Mouse (Mus musculus): ENCODE results near the gene Cox16. TPM values are rescaled to one million over a fixed set of nuclear protein-coding genes. Genes with fewer than 3 reads are reported as not detected.
"Not testable (repeated sequence)": the region's sequence is repeated elsewhere in the genome, so short reads cannot be mapped to it uniquely, and the experiment has no call there.

The Cox16 gene
- 52.6 and 57.9 TPM in 2 replicates for total RNA-seq (2014; rRNA removed; ENCODE audit: low replicate concordance)
- 131 and 149 TPM in 2 replicates for polyA plus RNA-seq (2015; fragmentation: Nextera tagmentation; extraction: Ambion mirVana)

GRCm38 (mm10) chr12:81484727-81485191 is at the start of gene Cox16:
TSS of gene Cox16 (minus strand) at chr12:81485127.
- H3K36me3 ChIP-seq (replicated peaks; ENCODE audit: control insufficient read depth, insufficient read depth, low read length) = no peaks in the 10 kb centered on the region
- H3K27me3 ChIP-seq (ENCODE audit: control insufficient read depth, insufficient read depth, low read length) = no peaks in the 10 kb centered on the region
- ATAC-seq (ENCODE audit: insufficient read depth, low read depth) (peak; percentile 97), DNase-seq (ENCODE audit: low spot score) (peak; percentile 72)
- peak within 1 kb of the TSS; percentile 96 for H3K27ac ChIP-seq (ENCODE audit: low read depth)
- H3K4me1 ChIP-seq (ENCODE audit: control insufficient read depth, insufficient read depth) = no peaks in the 10 kb centered on the region
- peak within 1 kb of the TSS; percentile 80 for H3K4me2 ChIP-seq (ENCODE audit: low read depth, low read length)
- no peaks in the 10 kb centered on the region for H3K9me3 ChIP-seq (replicated peaks; ENCODE audit: control insufficient read depth, low read length)
- no peak for TF ChIP-seq CTCF (IDR thresholded peaks at IDR 0.05; ENCODE audit: low read depth)
- peak; percentile 58; the same call in 1 of the 2 replicates for TF ChIP-seq EP300 (IDR thresholded peaks at IDR 0.05; ENCODE audit: low read depth)
- H3K4me3 ChIP-seq (ENCODE audit: low read depth, low read length) = peak within 1 kb of the TSS; percentile 82
- peak within 1 kb of the TSS; percentile 74 for H3K9ac ChIP-seq (replicated peaks; ENCODE audit: low read depth, low read length)
- WGBS = under 1% methylated on average over 31 of the region's 31 CpGs

GRCm38 (mm10) chr12:81533029-81533419 is 48.1 kb upstream of the Cox16 start:
- H3K27ac ChIP-seq (ENCODE audit: low read depth) = peak overlapping the region; percentile 73
- H3K4me1 ChIP-seq (ENCODE audit: control insufficient read depth, insufficient read depth) = no peaks in the 10 kb centered on the region; the same call in 1 of the 2 replicates
- peak overlapping the region; percentile 98 for H3K4me3 ChIP-seq (ENCODE audit: low read depth, low read length)
- H3K9ac ChIP-seq (replicated peaks; ENCODE audit: low read depth, low read length) = peak overlapping the region; percentile 82
- ATAC-seq (ENCODE audit: insufficient read depth, low read depth) = peak; percentile 3; the same call in 1 of the 2 replicates
- H3K36me3 ChIP-seq (replicated peaks; ENCODE audit: control insufficient read depth, insufficient read depth, low read length) = no peaks in the 10 kb centered on the region
- no peak for DNase-seq (ENCODE audit: low spot score)
- H3K27me3 ChIP-seq (ENCODE audit: control insufficient read depth, insufficient read depth, low read length) = no peaks in the 10 kb centered on the region
- no peaks in the 10 kb centered on the region for H3K9me3 ChIP-seq (replicated peaks; ENCODE audit: control insufficient read depth, low read length)
- TF ChIP-seq CTCF (IDR thresholded peaks at IDR 0.05; ENCODE audit: low read depth) = no peak
- TF ChIP-seq EP300 (IDR thresholded peaks at IDR 0.05; ENCODE audit: low read depth) = no peak
- 34% methylated on average over 4 of the region's 4 CpGs for WGBS
- peak overlapping the region; percentile 71 for H3K4me2 ChIP-seq (ENCODE audit: low read depth, low read length)

GRCm38 (mm10) chr12:81532316-81533028 is 47.5 kb upstream of the Cox16 start, which contains the start of the genes Gm20498 and Synj2bp:
TSS of gene Gm20498 (minus strand) at chr12:81532905.
TSS of gene Synj2bp (minus strand) at chr12:81532911.
- DNase-seq (ENCODE audit: low spot score) (peak; percentile 87), ATAC-seq (ENCODE audit: insufficient read depth, low read depth) (peak; percentile 93)
- peak within 1 kb of the TSS; percentile 98 for H3K4me3 ChIP-seq (ENCODE audit: low read depth, low read length)
- no peaks in the 10 kb centered on the region for H3K36me3 ChIP-seq (replicated peaks; ENCODE audit: control insufficient read depth, insufficient read depth, low read length)
- H3K9me3 ChIP-seq (replicated peaks; ENCODE audit: control insufficient read depth, low read length) = no peaks in the 10 kb centered on the region
- under 1% methylated on average over 46 of the region's 46 CpGs for WGBS
- no peaks in the 10 kb centered on the region; the same call in 1 of the 2 replicates for H3K4me1 ChIP-seq (ENCODE audit: control insufficient read depth, insufficient read depth)
- no peaks in the 10 kb centered on the region for H3K27me3 ChIP-seq (ENCODE audit: control insufficient read depth, insufficient read depth, low read length)
- H3K27ac ChIP-seq (ENCODE audit: low read depth) = peak within 1 kb of the TSS; percentile 73
- TF ChIP-seq EP300 (IDR thresholded peaks at IDR 0.05; ENCODE audit: low read depth) (no peak), CTCF (IDR thresholded peaks at IDR 0.05; ENCODE audit: low read depth) (no peak)
- H3K4me2 ChIP-seq (ENCODE audit: low read depth, low read length) = peak within 1 kb of the TSS; percentile 71
- peak within 1 kb of the TSS; percentile 82 for H3K9ac ChIP-seq (replicated peaks; ENCODE audit: low read depth, low read length)

- not testable (repeated sequence) for H3K36me3 ChIP-seq (replicated peaks; ENCODE audit: control insufficient read depth, insufficient read depth, low read length); ATAC-seq (ENCODE audit: insufficient read depth, low read depth); H3K9ac ChIP-seq (replicated peaks; ENCODE audit: low read depth, low read length); H3K4me3 ChIP-seq (ENCODE audit: low read depth, low read length); H3K27me3 ChIP-seq (ENCODE audit: control insufficient read depth, insufficient read depth, low read length); DNase-seq (ENCODE audit: low spot score); H3K9me3 ChIP-seq (replicated peaks; ENCODE audit: control insufficient read depth, low read length); H3K27ac ChIP-seq (ENCODE audit: low read depth); H3K4me1 ChIP-seq (ENCODE audit: control insufficient read depth, insufficient read depth); H3K4me2 ChIP-seq (ENCODE audit: low read depth, low read length)
- WGBS = 73% methylated on average over 8 of the region's 8 CpGs
Measured at GRCm38 (mm10) chr12:81530587-81530986, 45.7 kb upstream of the Cox16 start.

- H3K36me3 ChIP-seq (replicated peaks; ENCODE audit: control insufficient read depth, insufficient read depth, low read length); ATAC-seq (ENCODE audit: insufficient read depth, low read depth); H3K27ac ChIP-seq (ENCODE audit: low read depth); H3K9ac ChIP-seq (replicated peaks; ENCODE audit: low read depth, low read length); H3K4me2 ChIP-seq (ENCODE audit: low read depth, low read length); H3K4me1 ChIP-seq (ENCODE audit: control insufficient read depth, insufficient read depth); H3K9me3 ChIP-seq (replicated peaks; ENCODE audit: control insufficient read depth, low read length); H3K4me3 ChIP-seq (ENCODE audit: low read depth, low read length); H3K27me3 ChIP-seq (ENCODE audit: control insufficient read depth, insufficient read depth, low read length); DNase-seq (ENCODE audit: low spot score): not testable (repeated sequence)
- WGBS = 97% methylated on average over 9 of the region's 9 CpGs
Measured at GRCm38 (mm10) chr12:81496906-81497305, 12.0 kb upstream of the Cox16 start.
